Mouse (Mus musculus) cerebellum, adult 2 months (tissue): ENCODE data around the gene Tpd52l1.

Source experiments
- CTCF ChIP-seq: fragments of 200-500 bp; IDR thresholded peaks from 2 replicates; pipeline ENCODE4 v1.5.1; 2011; ENCODE audit warnings: low read depth, mild to moderate bottlenecking, control low read depth, low read length, moderate library complexity, borderline replicate concordance; ENCODE audit not compliant: insufficient read depth
- POLR2A ChIP-seq: fragments of 200-500 bp; IDR thresholded peaks from 2 replicates; pipeline ENCODE4 v1.6.1; 2011; ENCODE audit warnings: low read length, control low read depth, borderline replicate concordance; ENCODE audit not compliant: insufficient read depth

- TF ChIP-seq CTCF (no peak), POLR2A (no peak)
Observed at GRCm38 (mm10) chr10:31300292-31300691, 145.5 kb downstream of the Tpd52l1 start.
